Mouse (Mus musculus): Measurements from ENCODE around the gene Ankzf1.

DNA sequence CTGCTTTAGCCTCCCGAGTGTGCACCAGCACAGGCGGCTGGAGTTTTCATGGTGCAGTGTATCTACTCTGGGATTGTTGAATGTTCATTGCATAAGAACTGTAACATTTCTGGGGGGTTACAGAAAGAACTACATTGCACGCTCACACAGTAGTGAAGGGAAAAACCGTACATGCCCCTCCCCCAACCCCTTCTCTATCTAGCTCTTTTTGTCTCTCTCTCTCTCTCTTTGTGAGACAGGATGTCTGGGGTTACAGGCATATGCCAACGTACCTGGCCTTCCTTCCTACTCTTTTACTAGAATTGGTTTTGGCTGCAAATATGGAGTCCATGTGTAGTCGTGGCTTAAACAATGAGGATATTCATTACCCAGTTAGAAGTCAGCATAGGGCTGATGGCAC lies 31.0 kb downstream of the Ankzf1 start:
- TF ChIP-seq CTCF (IDR thresholded peaks at IDR 0.05; ENCODE audit: low read depth, low read length) = no peak
- no peak for TF ChIP-seq POLR2A (IDR thresholded peaks at IDR 0.05; ENCODE audit: extremely low read depth, insufficient read depth, low read length)

Data from liver, adult 2 months (tissue).